Mouse (Mus musculus) olfactory bulb, adult 2 months (tissue): ENCODE results near the gene Cd247. TPM values are rescaled to one million over a fixed set of nuclear protein-coding genes. Genes with fewer than 3 reads are reported as not detected.

ENCODE experiments used
- H3K27ac ChIP-seq: fragments of 200-500 bp; 2 replicates; pipeline ENCODE4 v1.5.1; 2012; ENCODE audit warnings: low read depth, low read length; ENCODE audit not compliant: insufficient read depth
- H3K4me1 ChIP-seq: fragments of 200-500 bp; 2 replicates; pipeline ENCODE4 v1.6.1; 2012; ENCODE audit warnings: low read length; ENCODE audit not compliant: control insufficient read depth, insufficient read depth
- H3K4me3 ChIP-seq: fragments of 200-500 bp; 2 replicates; pipeline ENCODE4 v1.5.1; 2012; ENCODE audit warnings: mild to moderate bottlenecking, low read depth, low read length, moderate library complexity; ENCODE audit not compliant: insufficient read depth
- CTCF ChIP-seq: fragments of 200-500 bp; IDR thresholded peaks from 2 replicates; pipeline ENCODE4 v1.5.1; 2012; ENCODE audit warnings: low read depth, mild to moderate bottlenecking, low read length, moderate library complexity; ENCODE audit not compliant: insufficient read depth
- POLR2A ChIP-seq: fragments of 200-500 bp; IDR thresholded peaks from 2 replicates; pipeline ENCODE4 v1.6.1; 2012; ENCODE audit warnings: mild to moderate bottlenecking, low read depth, low read length, moderate library complexity; ENCODE audit not compliant: insufficient read depth
- WGBS: fragments of 180-500 bp; shearing (Covaris S2); methylation state at CpG from one replicate; pipeline ENCODE4 v1.1.7; 2018; 5-methylcytosine and 5-hydroxymethylcytosine counted together
- polyA plus RNA-seq: library from polyadenylated mRNA; stranded (reverse); fragments of >200 nt; gene quantifications from 2 replicates; pipeline ENCODE4 v1.2.4, GENCODE M21; 2012; ENCODE audit warnings: low replicate concordance; ENCODE audit not compliant: missing spikeins, insufficient read depth, insufficient read length

The Cd247 gene
- polyA plus RNA-seq, 1 experiment = 189 TPM

- TF ChIP-seq CTCF = no peak
- no peak for TF ChIP-seq POLR2A
- no peak overlapping the region for H3K4me3 ChIP-seq
- 55% methylated on average over 14 of the region's 14 CpGs for WGBS
- 0 out of 2 replicates have a peak overlapping the region, but pooled peaks have one; percentile 21 for H3K27ac ChIP-seq
- peaks cover 5% of the 10 kb centered on the region; the same call in 1 of the 2 replicates for H3K4me1 ChIP-seq
Measured at GRCm38 (mm10) chr1:165864864-165865795, 76.6 kb downstream of the Cd247 start.

DNA sequence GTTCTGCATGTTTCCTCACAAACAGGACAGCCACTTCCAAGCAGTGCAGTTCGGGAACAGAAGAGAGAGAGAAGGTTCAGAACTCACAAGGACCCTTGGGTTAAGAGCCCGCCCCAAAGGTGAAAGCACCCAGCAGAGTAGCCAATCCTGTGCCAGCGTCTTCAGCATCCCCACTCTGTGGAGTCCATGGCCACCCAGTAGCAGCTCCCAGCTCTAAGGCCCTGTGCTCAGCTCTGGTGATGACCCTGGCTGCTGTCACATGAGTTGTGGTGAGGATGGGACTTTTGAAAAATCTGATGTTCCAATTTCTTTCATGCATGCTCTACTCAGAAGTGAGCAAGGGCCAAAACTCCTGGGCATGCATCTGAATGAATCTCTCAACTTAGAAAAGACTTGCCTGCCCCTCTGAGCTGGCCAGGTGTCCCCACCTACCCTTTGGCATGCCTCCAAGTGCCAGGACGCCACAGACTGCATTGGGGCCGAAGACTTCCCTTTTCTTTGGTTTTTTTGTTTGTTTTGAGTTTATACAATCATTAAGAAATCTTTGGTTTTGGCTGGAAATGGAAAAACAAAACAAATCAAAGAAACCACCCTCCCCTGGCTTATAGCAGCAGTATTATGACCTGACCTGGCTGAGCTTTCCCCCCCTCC lies 78.3 kb downstream of the Cd247 start:
- no peak overlapping the region for H3K4me3 ChIP-seq
- TF ChIP-seq CTCF (no peak), POLR2A (no peak)
- H3K4me1 ChIP-seq = peaks cover 5% of the 10 kb centered on the region; the same call in 1 of the 2 replicates
- no peak overlapping the region for H3K27ac ChIP-seq
- WGBS = 69% methylated on average over 5 of the region's 5 CpGs

GRCm38 (mm10) chr1:165868659-165869058 lies 80.2 kb downstream of the Cd247 start:
- Histone ChIP-seq H3K4me3 (no peak overlapping the region), H3K27ac (no peak overlapping the region), H3K4me1 (peaks cover under 1% of the 10 kb centered on the region; the same call in 1 of the 2 replicates)
- WGBS = 87% methylated on average over 8 of the region's 8 CpGs
- TF ChIP-seq CTCF (no peak), POLR2A (no peak)

DNA sequence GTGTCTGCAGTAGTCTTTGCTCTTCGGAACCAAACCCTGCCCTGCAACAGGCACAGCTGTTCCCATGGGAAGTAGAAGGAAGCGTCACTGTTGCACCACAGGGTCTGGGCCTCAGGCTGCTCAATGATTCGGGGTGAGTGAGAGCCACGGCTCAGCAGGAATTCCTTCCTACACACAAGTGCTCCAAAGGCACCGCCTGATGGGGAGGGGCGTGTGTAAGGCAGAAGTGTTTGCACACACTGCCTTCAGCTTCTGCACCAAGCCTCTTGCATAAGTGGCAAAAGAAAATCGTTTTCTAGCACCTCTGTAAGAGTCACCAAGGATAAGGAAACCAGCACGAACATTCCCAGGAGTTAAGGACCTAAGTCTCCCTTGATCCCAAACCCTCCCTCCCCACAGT lies 86.2 kb downstream of the Cd247 start:
- no peak for TF ChIP-seq POLR2A
- no peak for TF ChIP-seq CTCF
- Histone ChIP-seq H3K4me3 (no peak overlapping the region), H3K27ac (no peak overlapping the region), H3K4me1 (peaks cover 8% of the 10 kb centered on the region)
- 31% methylated on average over 8 of the region's 8 CpGs for WGBS

- TF ChIP-seq CTCF (no peak), POLR2A (no peak)
- no peak overlapping the region for H3K4me3 ChIP-seq
- peaks cover 11% of the 10 kb centered on the region for H3K4me1 ChIP-seq
- WGBS = 72% methylated on average over 6 of the region's 6 CpGs
- H3K27ac ChIP-seq = no peak overlapping the region
Measured at GRCm38 (mm10) chr1:165875520-165876284, 87.2 kb downstream of the Cd247 start.

DNA sequence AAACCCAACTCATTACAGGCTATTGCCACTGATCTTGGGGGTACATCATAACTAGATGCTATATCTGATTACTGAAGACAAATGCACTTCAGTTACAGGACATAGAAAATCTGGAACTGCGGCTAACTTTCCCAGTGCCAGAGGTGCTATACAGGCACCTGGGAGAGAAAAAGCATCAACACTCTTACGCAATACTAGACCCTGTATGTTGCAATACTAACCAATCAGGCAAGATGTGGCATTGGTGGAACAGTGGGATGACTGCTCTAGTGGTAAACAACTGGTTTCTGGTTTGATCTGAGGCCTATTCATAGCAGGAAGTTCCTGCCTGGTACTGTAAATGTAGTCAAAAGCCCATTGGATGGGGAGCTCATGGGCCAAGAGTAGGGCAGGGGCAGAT lies 90.3 kb downstream of the Cd247 start:
- no peak overlapping the region for H3K4me3 ChIP-seq
- peaks cover 9% of the 10 kb centered on the region for H3K4me1 ChIP-seq
- H3K27ac ChIP-seq = no peak overlapping the region
- WGBS = 97% methylated on average over 2 of the region's 2 CpGs
- TF ChIP-seq CTCF = no peak
- no peak for TF ChIP-seq POLR2A

DNA sequence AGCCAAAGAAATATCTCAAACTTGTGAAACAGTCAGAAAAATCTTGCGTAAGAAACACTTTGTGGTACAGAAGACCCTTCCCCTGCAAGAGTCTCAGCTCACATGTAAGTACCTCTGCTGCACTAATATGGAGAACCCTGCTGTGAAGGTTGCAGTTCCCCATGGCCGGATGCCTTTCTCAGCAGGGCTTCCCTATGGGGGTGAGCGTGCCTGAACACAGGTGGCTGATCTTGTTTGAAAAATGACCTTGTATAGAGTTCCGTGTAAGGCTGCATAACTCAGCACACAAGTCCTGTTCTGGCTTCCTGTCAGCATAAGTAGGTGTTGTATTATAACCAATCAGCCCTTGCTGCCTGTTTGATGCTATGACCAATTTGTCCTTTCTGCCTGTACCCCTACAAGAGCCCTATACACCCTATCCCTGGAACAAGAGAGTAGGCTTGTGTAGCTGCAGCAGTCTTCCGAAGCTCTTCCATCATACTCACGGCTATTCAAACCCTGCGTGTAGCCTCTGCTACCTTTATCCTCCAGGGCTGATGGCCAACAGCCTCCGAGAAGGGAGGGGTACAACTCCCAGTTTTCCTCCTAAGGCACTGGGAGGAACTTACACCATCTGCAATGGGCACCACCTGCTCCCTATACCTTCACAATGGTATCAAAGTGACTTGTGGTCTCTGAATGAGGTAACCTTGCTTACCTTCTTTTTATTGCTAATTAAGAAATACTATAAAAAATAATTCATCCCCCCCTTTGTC lies 93.8 kb downstream of the Cd247 start:
- WGBS = 60% methylated on average over 8 of the region's 8 CpGs
- H3K27ac ChIP-seq = no peak overlapping the region
- H3K4me3 ChIP-seq = no peak overlapping the region
- peaks cover 3% of the 10 kb centered on the region; the same call in 1 of the 2 replicates for H3K4me1 ChIP-seq
- TF ChIP-seq CTCF = no peak
- no peak for TF ChIP-seq POLR2A

DNA sequence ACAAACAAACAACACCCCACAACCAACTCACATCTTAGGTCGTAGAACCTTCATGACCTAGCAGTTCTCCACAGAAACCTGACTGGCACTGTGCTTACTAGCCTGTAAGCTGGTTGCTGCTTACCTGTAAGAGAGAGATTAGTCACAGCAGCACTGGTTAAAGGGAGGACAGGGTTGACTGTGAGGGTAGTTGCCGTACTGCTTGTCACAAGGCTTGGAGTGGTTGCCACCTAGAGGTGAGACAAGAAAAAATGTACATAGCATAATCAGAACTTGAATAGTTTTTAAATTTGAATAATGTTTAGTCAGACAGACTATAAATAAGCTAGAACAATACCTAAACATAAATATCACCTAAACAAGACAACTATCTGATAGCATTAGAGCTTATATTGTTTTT lies 103.2 kb downstream of the Cd247 start:
- Histone ChIP-seq H3K27ac (no peak overlapping the region), H3K4me3 (no peak overlapping the region), H3K4me1 (no peaks in the 10 kb centered on the region)
- WGBS = 80% methylated on average over 2 of the region's 2 CpGs
- no peak for TF ChIP-seq POLR2A
- TF ChIP-seq CTCF = no peak

- WGBS = 91% methylated on average over 1 of the region's 1 CpGs
- no peak for TF ChIP-seq POLR2A
- TF ChIP-seq CTCF = no peak
- no peak overlapping the region for H3K4me3 ChIP-seq
- H3K27ac ChIP-seq = no peak overlapping the region
- H3K4me1 ChIP-seq = no peaks in the 10 kb centered on the region
Measured at GRCm38 (mm10) chr1:165903596-165903995, 115.1 kb downstream of the Cd247 start.
